Mouse (Mus musculus) ES-E14 (cell line): Measurements from ENCODE around the gene Olfr777. TPM values are rescaled to one million over a fixed set of nuclear protein-coding genes. Genes with fewer than 3 reads are reported as not detected.
"Not testable (repeated sequence)": the region's sequence is repeated elsewhere in the genome, so short reads cannot be mapped to it uniquely, and the experiment has no call there.

ENCODE experiments used
- DNase-seq: peaks from one replicate; pipeline ENCODE4 v3.0.0-alpha.2; 2013; ENCODE audit warnings: low read depth, low spot score
- H3K27ac ChIP-seq: 2 replicates; pipeline ENCODE4 v1.5.1; 2012; ENCODE audit warnings: low read depth, mild to moderate bottlenecking, low read length, moderate library complexity, mixed read lengths; ENCODE audit not compliant: poor library complexity, insufficient read depth, severe bottlenecking
- H3K36me3 ChIP-seq: 2 replicates; pipeline ENCODE4 v1.6.1; 2012; ENCODE audit warnings: mild to moderate bottlenecking, low read length, moderate library complexity, mixed read lengths; ENCODE audit not compliant: control insufficient read depth, poor library complexity, insufficient read depth, severe bottlenecking
- H3K4me1 ChIP-seq, 2 experiments: fragments of 150-350 bp in 1 of 2; sonication (generic) in 1 of 2; 2 replicates each; pipeline ENCODE4 v1.6.1; 2012; ENCODE audit warnings: low read length in 2 of 2, mild to moderate bottlenecking in 1 of 2, mixed read lengths in 1 of 2; ENCODE audit not compliant: control insufficient read depth in 2 of 2, insufficient read depth in 2 of 2, poor library complexity in 1 of 2
- H3K4me3 ChIP-seq, 2 experiments: fragments of 150-350 bp in 1 of 2; sonication (generic) in 1 of 2; 2 replicates each; pipeline ENCODE4 v1.5.1; 2012; ENCODE audit warnings: low read length in 2 of 2, low read depth in 1 of 2, mild to moderate bottlenecking in 1 of 2, mixed read lengths in 1 of 2; ENCODE audit not compliant: insufficient read depth in 1 of 2, poor library complexity in 1 of 2, severe bottlenecking in 1 of 2
- H3K9ac ChIP-seq: 2 replicates; pipeline ENCODE4 v1.6.1; 2012; ENCODE audit warnings: low read depth, mild to moderate bottlenecking, low read length, mixed read lengths; ENCODE audit not compliant: poor library complexity, insufficient read depth, severe bottlenecking
- H3K9me3 ChIP-seq: fragments of 150-350 bp; sonication (generic); 2 replicates; pipeline ENCODE4 v1.6.1; 2012; ENCODE audit warnings: low read depth, mild to moderate bottlenecking, low read length; ENCODE audit not compliant: control insufficient read depth, insufficient read depth
- CHD2 ChIP-seq: IDR thresholded peaks from 2 replicates; pipeline ENCODE4 v1.6.1; 2014; ENCODE audit warnings: mild to moderate bottlenecking, low read depth, low read length, inconsistent platforms
- HCFC1 ChIP-seq: IDR thresholded peaks from 2 replicates; pipeline ENCODE4 v1.6.1; 2012; ENCODE audit warnings: low read length, inconsistent platforms, borderline replicate concordance; ENCODE audit not compliant: insufficient read depth
- MAFK ChIP-seq: IDR thresholded peaks from 2 replicates; pipeline ENCODE4 v1.6.1; 2014; ENCODE audit warnings: mild to moderate bottlenecking, low read depth, low read length, inconsistent platforms; ENCODE audit not compliant: insufficient read depth
- ZC3H11A ChIP-seq: IDR thresholded peaks from 2 replicates; pipeline ENCODE4 v1.6.1; 2012; ENCODE audit warnings: low read depth, mild to moderate bottlenecking, inconsistent platforms, low read length, borderline replicate concordance
- ZNF384 ChIP-seq: IDR thresholded peaks from 2 replicates; pipeline ENCODE4 v1.6.1; 2012; ENCODE audit warnings: low read depth, low read length, inconsistent platforms
- in situ Hi-C, 2 experiments: fragments of 600-800 bp; cut with MboI; formaldehyde crosslinking; loops; one replicate each; pipeline ENCODE4 v1.15.1; 2025; ENCODE audit warnings: low sequenced_read_pairs in 2 of 2, inconsistent platforms in 1 of 2; ENCODE audit not compliant: unreplicated experiment in 2 of 2
- total RNA-seq: library from RNA; depleted of rRNA; stranded (reverse); fragments of 300-350 nt; gene quantifications from 2 replicates; pipeline ENCODE4 v1.2.3, GENCODE M21; 2012; rRNA removed

Gene Olfr777
- total RNA-seq = not detected in 2 replicates

GRCm38 (mm10) chr10:129271081-129271535, at the start of gene Olfr777:
Olfr777 (minus strand) TSS chr10:129271485.
- Histone ChIP-seq H3K4me1 (no peaks in the 10 kb centered on the region), H3K36me3 (no peaks in the 10 kb centered on the region), H3K27ac (no peak within 1 kb of the TSS), H3K9me3 (no peaks in the 10 kb centered on the region), H3K9ac (no peak within 1 kb of the TSS), H3K4me3 (no peak within 1 kb of the TSS)
- in situ Hi-C loops = no loop called here
- no peak for TF ChIP-seq CHD2
- no peak for TF ChIP-seq MAFK
- TF ChIP-seq ZNF384 = no peak
- no peak for TF ChIP-seq HCFC1
- no peak for TF ChIP-seq ZC3H11A
- no peak for DNase-seq

GRCm38 (mm10) chr10:129317817-129318216, 46.5 kb upstream of the Olfr777 start, which contains the start of gene Olfr780:
Olfr780 (plus strand) TSS chr10:129318117.
- no peak for DNase-seq
- in situ Hi-C loops = no loop called here
- Histone ChIP-seq H3K9ac (no peak within 1 kb of the TSS), H3K4me1 (no peaks in the 10 kb centered on the region), H3K36me3 (no peaks in the 10 kb centered on the region), H3K9me3 (no peaks in the 10 kb centered on the region), H3K4me3 (no peak within 1 kb of the TSS), H3K27ac (no peak within 1 kb of the TSS)
- TF ChIP-seq ZC3H11A (no peak), MAFK (no peak), ZNF384 (no peak), HCFC1 (no peak), CHD2 (no peak)

- H3K9me3 ChIP-seq, H3K36me3 ChIP-seq, in situ Hi-C loops, H3K4me1 ChIP-seq, H3K27ac ChIP-seq, H3K9ac ChIP-seq, H3K4me3 ChIP-seq, DNase-seq: not testable (repeated sequence)
Measured at GRCm38 (mm10) chr10:129313521-129313920, 42.2 kb upstream of the Olfr777 start.

GRCm38 (mm10) chr10:129312973-129313372, 41.7 kb upstream of the Olfr777 start:
- DNase-seq, H3K9me3 ChIP-seq, H3K4me1 ChIP-seq, H3K27ac ChIP-seq, H3K9ac ChIP-seq, in situ Hi-C loops, H3K36me3 ChIP-seq, H3K4me3 ChIP-seq: not testable (repeated sequence)

GRCm38 (mm10) chr10:129258827-129259226, 12.5 kb downstream of the Olfr777 start, which contains the start of gene Olfr776:
Olfr776 (plus strand) TSS chr10:129259127.
- in situ Hi-C loops = no loop called here
- Histone ChIP-seq H3K27ac (no peak within 1 kb of the TSS), H3K9me3 (no peaks in the 10 kb centered on the region), H3K4me1 (no peaks in the 10 kb centered on the region), H3K36me3 (no peaks in the 10 kb centered on the region), H3K4me3 (no peak within 1 kb of the TSS), H3K9ac (no peak within 1 kb of the TSS)
- no peak for TF ChIP-seq ZC3H11A
- DNase-seq = no peak
